Mouse (Mus musculus) adrenal gland, postnatal 25 days (tissue): ENCODE measurements around the gene Cyp46a1. TPM values are rescaled to one million over a fixed set of nuclear protein-coding genes. Genes with fewer than 3 reads are reported as not detected.

Source experiments
- DNase-seq: peaks from one replicate; pipeline ENCODE4 v3.0.0; 2021; ENCODE audit warnings: mixed read lengths
- total RNA-seq: library from RNA; stranded (reverse); gene quantifications from 2 replicates; pipeline ENCODE4 v1.2.3, GENCODE M21; 2021

Cyp46a1 gene
- total RNA-seq, 1 experiment from 2014 or later: 3.1 TPM

DNA sequence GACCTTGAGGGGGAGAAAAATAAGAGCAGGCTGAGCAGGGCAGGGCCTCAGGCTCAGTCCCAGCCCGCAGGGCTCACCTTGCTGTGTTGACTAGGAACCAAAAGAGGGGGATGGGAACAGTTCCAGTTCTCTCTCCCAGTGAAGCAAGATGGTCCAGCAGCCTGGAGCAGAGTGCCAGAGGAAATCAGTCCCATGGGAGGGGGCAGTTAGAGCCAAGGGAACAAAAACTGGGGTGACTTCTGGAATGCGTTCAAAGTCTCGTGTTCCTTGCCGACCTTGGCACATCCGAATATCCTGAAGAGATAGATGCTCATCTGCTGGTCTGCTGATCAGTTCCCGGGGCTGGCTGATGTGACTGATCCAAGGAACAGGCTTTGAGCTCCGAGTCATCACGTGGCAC lies 66.8 kb downstream of the Cyp46a1 start:
- no peak for DNase-seq

DNA sequence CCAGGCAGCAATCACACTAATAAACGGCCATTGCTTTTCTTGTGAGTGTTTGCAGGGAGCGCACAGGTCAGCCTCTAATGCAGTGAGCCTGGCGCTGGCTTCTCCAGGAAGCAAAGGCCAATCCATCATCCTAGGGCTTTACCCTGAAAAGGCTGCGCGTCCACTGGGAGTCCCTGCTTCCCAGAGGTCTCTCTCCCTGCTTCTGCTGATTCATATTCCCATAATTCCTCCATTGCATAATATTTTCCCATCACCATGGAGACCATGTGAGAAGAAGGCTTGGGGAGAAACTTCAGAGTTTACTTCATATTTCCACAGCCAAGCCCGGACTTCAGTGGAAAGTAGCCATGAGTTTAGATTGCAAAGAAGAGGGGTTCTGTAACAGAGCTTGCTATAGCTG lies 69.8 kb downstream of the Cyp46a1 start:
- DNase-seq: peak; percentile 38

DNA sequence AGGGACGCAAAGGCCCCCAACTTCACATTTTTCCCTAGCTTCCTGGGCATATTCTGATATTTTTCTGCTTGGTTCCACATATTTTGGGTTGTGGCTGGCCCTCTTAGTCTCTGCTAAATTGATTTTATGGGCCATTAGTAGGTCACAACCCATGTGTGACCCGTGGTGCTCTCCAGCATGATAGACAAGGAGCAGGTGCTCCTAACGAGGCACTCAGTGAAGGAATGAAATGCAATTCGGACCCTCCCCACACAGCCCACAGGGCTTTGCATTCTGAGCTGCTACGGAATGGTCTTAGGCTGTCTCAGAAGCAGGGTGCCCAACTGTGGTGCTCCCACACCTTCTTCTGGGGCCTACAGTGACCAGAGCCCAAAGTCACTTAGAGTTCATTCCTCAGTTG lies 74.9 kb downstream of the Cyp46a1 start:
- no peak for DNase-seq

DNA sequence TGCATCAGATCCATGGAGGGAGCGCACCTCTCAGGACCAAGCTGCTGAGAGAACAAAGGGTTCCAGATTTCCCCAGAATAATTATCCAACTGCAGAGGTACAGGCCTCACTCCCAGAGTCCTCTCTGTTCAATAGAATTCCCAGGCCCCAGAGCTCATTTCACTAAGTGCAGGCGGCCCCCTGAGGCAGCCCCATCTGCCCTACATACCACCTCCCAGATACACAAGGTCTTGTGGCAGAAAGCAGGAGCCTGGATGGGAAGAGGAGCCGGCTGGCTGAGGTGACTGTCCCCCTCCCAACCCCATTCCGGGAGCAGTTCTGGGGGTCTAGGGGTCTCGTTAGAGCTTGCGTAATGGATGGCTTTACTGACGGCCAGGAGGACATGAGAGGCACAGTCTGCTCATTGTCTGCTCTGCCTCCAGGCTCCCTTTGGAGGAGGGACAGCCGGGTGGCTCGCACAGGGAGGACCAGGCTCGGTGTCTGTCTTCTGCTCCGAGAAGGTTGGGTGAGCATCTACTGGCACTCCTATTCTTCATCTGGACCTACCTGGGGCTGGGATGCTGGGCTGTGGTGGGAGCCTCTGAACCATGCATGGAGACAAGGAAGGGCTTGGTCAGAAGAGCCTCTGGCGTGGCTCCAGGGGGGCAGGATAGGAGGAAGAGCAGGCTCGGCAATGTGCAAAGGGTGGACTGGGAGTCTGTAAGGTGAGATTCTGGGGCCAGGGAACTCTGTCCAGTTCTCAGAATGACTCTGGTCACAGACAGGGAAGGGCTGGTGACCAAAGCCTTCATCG lies 76.4 kb downstream of the Cyp46a1 start:
- DNase-seq: no peak

Other genes starting within 250 kb of the Cyp46a1 start
- 122 and 130 TPM in 2 replicates for gene Setd3, start 155.1 kb upstream of the Cyp46a1 start, total RNA-seq
- 33.4 and 34.6 TPM in 2 replicates for gene Ccnk, start 154.8 kb upstream of the Cyp46a1 start, total RNA-seq
- gene Ccdc85c, start 59.0 kb upstream of the Cyp46a1 start, total RNA-seq: 19.4 and 19.9 TPM in 2 replicates
- gene Hhipl1, start 28.1 kb upstream of the Cyp46a1 start, total RNA-seq: 0.48 and 0.67 TPM in 2 replicates
- gene Eml1, start 36.6 kb downstream of the Cyp46a1 start, total RNA-seq: 15.5 and 20.6 TPM in 2 replicates
- gene Evl, start 220.3 kb downstream of the Cyp46a1 start, total RNA-seq: 49.6 and 55.2 TPM in 2 replicates